Mouse (Mus musculus) C2C12 (cell line): Measurements from ENCODE around the gene Arsk. TPM values are rescaled to one million over a fixed set of nuclear protein-coding genes. Genes with fewer than 3 reads are reported as not detected.

ENCODE experiments used
- H3K27me3 ChIP-seq: one replicate; pipeline ENCODE4 v1.6.1; 2011; ENCODE audit not compliant: control insufficient read depth, insufficient read depth, insufficient read length
- H3K36me3 ChIP-seq: one replicate; pipeline ENCODE4 v1.6.1; 2011; ENCODE audit not compliant: control insufficient read depth, insufficient read depth
- H3K4me3 ChIP-seq: one replicate; pipeline ENCODE4 v1.5.1; 2011; ENCODE audit warnings: mild to moderate bottlenecking, control low read depth; ENCODE audit not compliant: poor library complexity, insufficient read depth, severe bottlenecking
- H3K79me2 ChIP-seq: one replicate; pipeline ENCODE4 v1.6.1; 2011; ENCODE audit not compliant: control insufficient read depth, insufficient read depth
- H3K79me3 ChIP-seq: one replicate; pipeline ENCODE4 v1.6.1; 2011; ENCODE audit warnings: low read depth, control low read depth
- H3ac ChIP-seq: one replicate; pipeline ENCODE3; 2011; ENCODE audit warnings: low read depth; ENCODE audit not compliant: control insufficient read depth, insufficient read length
- CEBPB ChIP-seq: IDR thresholded peaks from one replicate; pipeline ENCODE4 v1.6.1; 2011; ENCODE audit warnings: low read depth, mild to moderate bottlenecking, control low read depth, moderate library complexity
- CTCF ChIP-seq: IDR thresholded peaks from one replicate; pipeline ENCODE4 v1.5.1; 2011; ENCODE audit not compliant: control insufficient read depth, insufficient read depth, insufficient read length
- FOSL1 ChIP-seq: IDR thresholded peaks from one replicate; pipeline ENCODE4 v1.8.0; 2011; ENCODE audit warnings: mild to moderate bottlenecking, low read length; ENCODE audit not compliant: poor library complexity, insufficient read depth, severe bottlenecking
- MAX ChIP-seq: IDR thresholded peaks from one replicate; pipeline ENCODE4 v1.6.1; 2011; ENCODE audit warnings: mild to moderate bottlenecking, control low read depth
- MYOD1 ChIP-seq: IDR thresholded peaks from one replicate; pipeline ENCODE4 v1.6.1; 2011; ENCODE audit warnings: low read depth; ENCODE audit not compliant: control insufficient read depth, insufficient read length
- MYOG ChIP-seq: IDR thresholded peaks from one replicate; pipeline ENCODE4 v1.6.1; 2011; ENCODE audit not compliant: control insufficient read depth, insufficient read length; ENCODE audit errors: extremely low read depth
- USF1 ChIP-seq: IDR thresholded peaks from one replicate; pipeline ENCODE4 v1.6.1; 2011; ENCODE audit warnings: low read depth, mild to moderate bottlenecking, control low read depth, moderate library complexity
- long read RNA-seq, 2 experiments: library from polyadenylated mRNA; unstranded; transcript quantifications; one replicate each; pipeline ENCODE4 v2.0.0; 2019 to 2020
- polyA plus RNA-seq: library from polyadenylated mRNA; unstranded; fragments of >200 nt; fragmentation: generic; extraction: Trizol; gene quantifications from one replicate; pipeline ENCODE4 v1.2.1, GENCODE M21; 2012; ENCODE audit warnings: missing spikeins

Gene Arsk
- 3.4 TPM for polyA plus RNA-seq
- long read RNA-seq, experiment 1, transcript Arsk-201 (8 exons, 3,657 nt) = major isoform, 8 of 10 reads
- long read RNA-seq, experiment 1, partial matches to known transcripts = 0 of 10 reads
- long read RNA-seq, experiment 1, other reads (novel, unspliced or antisense) = 2 of 10 reads
- long read RNA-seq, experiment 2, transcript Arsk-201 (8 exons, 3,657 nt) = major isoform, 25 of 32 reads
- long read RNA-seq, experiment 2, partial matches to known transcripts = 0 of 32 reads
- long read RNA-seq, experiment 2, other reads (novel, unspliced or antisense) = 7 of 32 reads

GRCm38 (mm10) chr13:76098493-76099303 is at the start of gene Arsk, which contains the start of gene Ttc37:
Gene Arsk, minus strand, starts transcription at chr13:76098660.
Gene Ttc37, plus strand, starts transcription at chr13:76098734.
- Histone ChIP-seq H3ac (peak within 1 kb of the TSS; percentile 88), H3K79me3 (peaks cover 19% of the 10 kb centered on the region), H3K79me2 (peaks cover 48% of the 10 kb centered on the region), H3K27me3 (no peaks in the 10 kb centered on the region), H3K36me3 (peaks cover 5% of the 10 kb centered on the region), H3K4me3 (peak within 1 kb of the TSS; percentile 86)
- TF ChIP-seq MYOG (no peak), MAX (peak; percentile 75)

- TF ChIP-seq CEBPB (no peak), MYOG (no peak), MYOD1 (no peak), CTCF (no peak), FOSL1 (no peak), MAX (no peak), USF1 (no peak)
- H3K79me3 ChIP-seq = no peaks in the 10 kb centered on the region
- no peaks in the 10 kb centered on the region for H3K27me3 ChIP-seq
- H3K79me2 ChIP-seq = no peaks in the 10 kb centered on the region
- H3K36me3 ChIP-seq = peaks cover 48% of the 10 kb centered on the region
- H3K4me3 ChIP-seq = no peak overlapping the region
- no peak overlapping the region for H3ac ChIP-seq
Measured at GRCm38 (mm10) chr13:76141117-76141808, 42.8 kb upstream of the Arsk start.

GRCm38 (mm10) chr13:76138862-76139261 is 40.4 kb upstream of the Arsk start:
- Histone ChIP-seq H3K4me3 (no peak overlapping the region), H3K79me3 (no peaks in the 10 kb centered on the region), H3K79me2 (no peaks in the 10 kb centered on the region), H3K27me3 (no peaks in the 10 kb centered on the region), H3ac (no peak overlapping the region), H3K36me3 (peaks cover 39% of the 10 kb centered on the region)
- TF ChIP-seq MYOG (no peak), USF1 (no peak), MAX (no peak), CTCF (no peak), MYOD1 (no peak), FOSL1 (no peak), CEBPB (no peak)

- H3K79me2 ChIP-seq = no peaks in the 10 kb centered on the region
- no peak overlapping the region for H3ac ChIP-seq
- no peaks in the 10 kb centered on the region for H3K27me3 ChIP-seq
- TF ChIP-seq MYOD1 = no peak
- TF ChIP-seq MYOG = no peak
- TF ChIP-seq USF1 = no peak
- TF ChIP-seq MAX = no peak
- TF ChIP-seq CEBPB = no peak
- TF ChIP-seq CTCF = no peak
- TF ChIP-seq FOSL1 = no peak
- H3K79me3 ChIP-seq = no peaks in the 10 kb centered on the region
- H3K4me3 ChIP-seq = no peak overlapping the region
- H3K36me3 ChIP-seq = peaks cover 52% of the 10 kb centered on the region
Measured at GRCm38 (mm10) chr13:76132415-76132814, 34.0 kb upstream of the Arsk start.

- Histone ChIP-seq H3K27me3 (no peaks in the 10 kb centered on the region), H3K4me3 (no peak overlapping the region), H3ac (no peak overlapping the region), H3K79me2 (no peaks in the 10 kb centered on the region), H3K36me3 (peaks cover 60% of the 10 kb centered on the region), H3K79me3 (no peaks in the 10 kb centered on the region)
- TF ChIP-seq MYOD1 = no peak
- TF ChIP-seq CEBPB = no peak
- no peak for TF ChIP-seq USF1
- no peak for TF ChIP-seq FOSL1
- TF ChIP-seq MYOG = no peak
- TF ChIP-seq CTCF = no peak
- TF ChIP-seq MAX = no peak
Measured at GRCm38 (mm10) chr13:76128799-76129198, 30.3 kb upstream of the Arsk start.
